Mouse (Mus musculus) adipocyte (in vitro differentiated cells): ENCODE measurements at regions not wholly inside any gene's neighbourhood (a gene's known extent, or its start where the extent isn't known, plus 50 kb on each side); places are given as distances from the start of the nearest gene placed in this dataset.

ENCODE experiments used
- DNase-seq: peaks from one replicate; pipeline ENCODE4 v3.0.0-alpha.2; 2016; ENCODE audit warnings: low spot score

DNA sequence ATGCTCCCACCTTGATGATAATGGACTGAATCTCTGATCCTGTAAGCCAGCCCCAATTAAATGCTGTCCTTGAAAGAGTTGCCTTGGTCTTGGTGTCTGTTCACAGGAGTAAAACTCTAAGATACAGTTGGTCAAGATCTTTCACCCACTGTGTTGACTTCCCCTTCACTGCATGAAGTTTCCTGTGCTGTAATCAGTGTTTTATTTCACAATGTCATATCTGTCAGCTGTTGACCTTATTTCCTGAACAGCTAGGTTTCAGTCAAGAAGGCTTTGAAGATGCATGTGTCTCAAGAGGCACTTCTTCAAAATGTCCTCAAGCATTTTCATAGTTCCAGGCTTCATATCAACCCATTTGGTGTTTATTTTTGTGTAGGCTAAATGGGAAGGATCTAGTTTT, 597.3 kb upstream of the Fam92a start:
- no peak for DNase-seq

DNA sequence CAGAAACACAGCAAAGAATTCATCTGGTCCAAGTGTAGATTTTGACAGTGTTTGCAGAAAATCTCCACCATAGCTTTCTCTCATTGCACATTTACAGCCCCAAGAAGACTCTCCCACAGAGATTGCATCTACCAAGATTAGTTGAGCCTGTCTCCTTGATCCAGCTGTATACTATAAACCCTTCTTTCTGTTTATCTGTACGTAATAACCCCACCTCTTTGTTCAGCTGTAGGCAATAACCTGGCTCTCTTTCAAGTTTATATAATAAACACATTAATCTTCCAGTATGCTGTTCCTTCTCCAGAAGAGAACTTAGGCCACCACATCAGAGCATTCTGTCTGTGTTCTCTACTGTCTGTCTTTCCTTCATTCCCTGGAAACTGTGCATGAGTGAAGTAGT, 594.9 kb upstream of the Fam92a start:
- DNase-seq = no peak

DNA sequence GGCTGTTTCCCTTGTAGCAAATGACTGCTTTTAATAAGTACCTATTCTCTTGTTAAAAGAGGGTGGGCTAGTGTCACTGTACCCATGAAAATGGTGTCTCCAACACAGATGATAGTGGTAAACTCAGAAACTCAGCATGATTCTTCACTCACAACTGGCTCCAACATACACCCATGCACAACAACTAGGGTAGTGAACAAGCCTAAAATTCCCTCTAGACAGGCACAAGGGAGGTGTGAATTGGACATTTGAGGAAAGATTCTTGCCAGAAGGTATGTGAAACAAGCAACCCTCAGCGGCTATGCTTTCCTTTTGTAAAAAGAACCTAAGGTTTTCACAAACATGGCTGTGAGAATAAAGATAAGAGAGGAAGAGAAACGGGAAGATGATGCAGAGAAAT, 579.0 kb upstream of the Fam92a start:
- DNase-seq = no peak

GRCm38 (mm10) chr4:12749874-12750273, 578.1 kb upstream of the Fam92a start:
- DNase-seq = no peak

GRCm38 (mm10) chr4:12743714-12744327, 572.0 kb upstream of the Fam92a start:
- DNase-seq = no peak

- peak; percentile 62 for DNase-seq
Observed at GRCm38 (mm10) chr4:12736411-12736810, 564.6 kb upstream of the Fam92a start.

- no peak for DNase-seq
Observed at GRCm38 (mm10) chr4:12700189-12700588, 528.4 kb upstream of the Fam92a start.

GRCm38 (mm10) chr4:12677814-12678213, 506.0 kb upstream of the Fam92a start:
- DNase-seq = no peak

- DNase-seq = no peak
Observed at GRCm38 (mm10) chr4:12671399-12671798, 499.6 kb upstream of the Fam92a start.

DNA sequence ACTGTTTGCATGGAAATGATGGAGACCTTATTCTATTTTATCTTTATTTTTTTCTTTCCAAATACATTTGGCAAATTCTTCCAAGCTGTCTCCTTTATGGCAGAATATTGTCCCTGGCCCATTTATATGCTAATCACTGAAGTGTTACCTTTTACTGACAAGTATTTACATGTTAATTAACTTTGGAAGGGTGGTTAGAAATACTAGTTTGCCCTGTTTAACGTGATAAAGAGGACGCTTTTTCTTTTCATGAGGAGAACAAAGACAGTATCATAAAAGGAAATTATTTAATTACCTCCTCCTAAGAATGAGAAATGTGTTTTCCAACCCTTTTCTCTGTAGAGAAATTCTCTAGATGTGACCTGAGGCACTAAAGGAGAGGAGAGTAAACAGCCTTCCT, 491.4 kb upstream of the Fam92a start:
- no peak for DNase-seq

- DNase-seq = no peak
Observed at GRCm38 (mm10) chr4:12662683-12663082, 490.9 kb upstream of the Fam92a start.

GRCm38 (mm10) chr4:12659084-12659483, 487.3 kb upstream of the Fam92a start:
- no peak for DNase-seq

GRCm38 (mm10) chr4:12658594-12658993, 486.8 kb upstream of the Fam92a start:
- no peak for DNase-seq

DNA sequence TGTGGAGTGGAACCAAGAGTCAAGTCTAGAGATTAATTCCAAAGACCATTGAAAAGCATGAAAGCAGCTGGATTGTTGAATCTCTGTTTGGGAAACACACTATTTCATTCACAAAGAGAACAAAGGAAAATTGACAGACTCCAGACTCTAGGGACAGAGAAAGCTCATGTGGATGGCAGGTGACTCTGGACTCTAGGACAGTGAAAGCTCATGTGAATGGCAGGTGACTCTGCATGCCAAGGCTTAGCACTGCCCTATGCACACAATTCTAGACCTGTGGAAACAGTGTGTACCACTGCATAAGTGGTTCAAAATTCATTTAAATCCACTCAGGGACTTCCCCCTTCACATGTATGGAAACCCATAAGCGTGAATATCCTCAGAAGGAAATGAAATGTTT, 486.0 kb upstream of the Fam92a start:
- DNase-seq = no peak

GRCm38 (mm10) chr4:12656924-12657603, 485.2 kb upstream of the Fam92a start:
- DNase-seq = no peak

DNA sequence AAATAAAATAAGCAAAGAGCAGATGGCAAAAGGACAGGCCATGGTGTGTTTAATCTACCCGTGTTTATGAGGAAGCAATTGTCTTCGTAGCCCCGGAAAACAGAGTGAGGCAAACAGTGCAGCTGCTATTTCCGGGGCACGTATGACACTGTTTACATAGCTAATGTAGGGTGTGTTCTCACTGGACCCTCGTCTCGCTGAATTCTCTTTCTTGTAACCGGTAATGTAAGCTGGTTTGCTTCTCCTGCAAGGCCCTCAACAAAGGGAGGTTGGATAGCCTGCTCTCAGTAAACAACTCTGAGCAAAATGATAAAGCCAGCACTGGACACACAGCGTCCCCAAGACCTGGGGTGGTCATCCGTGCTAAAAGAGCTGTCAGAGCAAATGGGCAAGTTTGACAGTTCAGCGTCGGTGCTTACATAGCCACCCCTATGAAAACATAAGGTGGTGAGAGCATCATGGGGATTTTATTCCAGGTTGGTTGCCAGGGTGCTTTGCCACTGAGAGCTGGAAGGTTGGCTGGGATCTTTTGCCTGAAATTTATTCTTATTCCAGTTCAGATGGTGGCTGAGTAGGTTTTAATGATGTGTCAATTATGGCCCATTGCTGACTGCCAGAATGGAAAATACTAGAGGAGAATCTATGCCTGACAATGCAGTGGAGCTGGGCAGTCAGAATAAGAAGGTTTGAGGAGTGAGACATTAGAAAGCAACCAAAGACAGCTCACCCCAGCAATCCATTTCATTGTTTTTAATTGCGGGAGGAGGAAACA, 483.8 kb upstream of the Fam92a start:
- DNase-seq = no peak

- no peak for DNase-seq
Observed at GRCm38 (mm10) chr4:12654568-12655456, 483.0 kb upstream of the Fam92a start.

- no peak for DNase-seq
Observed at GRCm38 (mm10) chr4:12647732-12648131, 475.9 kb upstream of the Fam92a start.

DNA sequence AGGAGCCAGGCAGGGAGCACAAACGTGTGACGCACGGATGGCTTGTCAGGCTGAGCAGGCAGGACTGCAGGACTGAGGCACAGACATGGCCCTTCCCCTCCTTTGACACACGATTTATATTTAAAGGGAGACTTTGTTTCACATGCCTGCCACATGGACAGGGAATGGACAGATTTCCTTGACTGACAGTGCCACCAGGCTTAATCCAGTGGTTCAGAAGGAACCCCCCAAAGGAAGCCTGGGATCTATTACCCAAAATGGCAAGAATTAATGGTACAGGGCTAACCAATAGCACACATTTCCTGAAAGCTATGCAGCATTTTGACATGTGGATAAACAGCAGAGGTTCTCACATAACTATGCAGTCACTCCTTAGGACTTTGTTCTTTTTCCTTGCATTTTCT, 470.7 kb upstream of the Fam92a start:
- DNase-seq = no peak

DNA sequence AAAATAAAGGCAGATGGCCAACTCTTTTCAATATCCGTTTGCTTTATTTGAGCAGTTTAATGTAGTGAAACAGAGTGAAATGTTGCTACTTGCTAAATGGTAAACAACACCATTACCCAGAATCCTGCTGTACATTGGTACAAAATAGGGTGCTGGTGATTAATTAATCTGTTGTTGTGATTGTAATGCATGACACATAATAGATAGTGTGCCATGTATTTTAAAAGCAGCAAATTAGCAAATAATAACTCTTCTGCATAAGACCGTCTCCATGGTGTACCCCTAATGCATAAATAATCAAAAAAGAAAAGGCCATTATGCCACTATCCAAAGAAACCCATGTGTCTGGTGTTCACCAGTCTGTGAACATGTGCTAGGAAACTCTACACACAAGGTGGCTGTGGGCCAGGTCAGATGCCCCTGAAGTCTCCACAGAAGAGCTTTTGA, 457.6 kb upstream of the Fam92a start:
- DNase-seq = no peak

GRCm38 (mm10) chr4:12628702-12629374, 457.0 kb upstream of the Fam92a start:
- DNase-seq = no peak
